Mouse (Mus musculus) heart, adult 2 months (tissue): Measurements from ENCODE around the gene Hipk2.

Experiments used
- CTCF ChIP-seq: fragments of 200-600 bp; IDR thresholded peaks from 2 replicates; pipeline ENCODE4 v1.8.1; 2022; ENCODE audit warnings: antibody characterized with exemption, mild to moderate bottlenecking, moderate library complexity
- EP300 ChIP-seq: fragments of 200-500 bp; IDR thresholded peaks from 2 replicates; pipeline ENCODE4 v1.6.1; 2011; ENCODE audit warnings: low read depth, low read length, control low read depth; ENCODE audit not compliant: insufficient read depth
- POLR2A ChIP-seq: fragments of 200-500 bp; IDR thresholded peaks from 2 replicates; pipeline ENCODE4 v1.6.1; 2011; ENCODE audit warnings: mild to moderate bottlenecking, low read depth, low read length, control low read depth; ENCODE audit not compliant: insufficient read depth

DNA sequence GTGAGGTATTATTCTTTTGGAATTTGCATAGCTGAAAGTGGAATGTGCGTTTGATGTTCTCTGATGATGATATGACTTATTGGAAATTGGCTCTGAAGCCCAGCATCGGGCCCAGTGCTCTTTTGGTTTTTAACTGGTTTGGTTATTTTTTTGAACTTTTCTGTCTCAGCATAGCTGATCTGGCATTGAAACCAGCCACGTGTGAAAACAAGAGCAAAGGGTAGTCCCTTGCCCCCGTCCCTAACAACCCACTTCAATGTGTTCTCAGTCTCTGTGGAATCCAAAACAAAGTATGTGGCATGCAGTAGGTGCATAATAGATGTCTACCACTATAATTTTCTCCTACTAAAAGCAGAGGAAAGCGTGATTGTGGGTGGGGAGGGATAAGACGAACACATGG, 44.2 kb upstream of the Hipk2 start:
- TF ChIP-seq POLR2A (no peak), CTCF (no peak), EP300 (no peak)
